In genomic region chr10:75100298-75100697, GRCm38 (mm10) we compare ENCODE assay signal across 10 mouse cellular contexts. TPM values are rescaled to one million over a fixed set of nuclear protein-coding genes. Genes with fewer than 3 reads are reported as not detected.
DNase-seq lines count a peak whose midpoint lies in the region; ATAC-seq and TF ChIP-seq lines count a peak whose summit lies in the region.
"Had no signal": no experiment of that assay in that cellular context is flagged by ENCODE, and none has a peak within 500 bp of the region (broad histone marks: within the 10 kb centered on the region; RNA-seq: fewer than 3 reads in every experiment).

No protein-coding gene starts in this region.

- ATAC-seq in lung, embryonic 14.5 days (ENCODE audit: insufficient read depth): no peak

- no peak overlapping the region for H3K9ac ChIP-seq in lung, embryonic 14.5 days
- H3K9ac ChIP-seq: limb, embryonic 12.5 days had no signal

- peak overlapping the region; percentile 46 for H3K27ac ChIP-seq in cerebellum, adult 2 months (ENCODE audit: insufficient read depth, low read length)
- peak overlapping the region; percentile 45; the same call in 1 of the 2 replicates for H3K27ac ChIP-seq in lung, embryonic 14.5 days (ENCODE audit: low read depth)
- H3K27ac ChIP-seq: limb, embryonic 12.5 days had no signal

- H3K4me2 ChIP-seq in lung, embryonic 14.5 days: no peak overlapping the region
- H3K4me2 ChIP-seq: limb, embryonic 12.5 days had no signal

- no peaks in the 10 kb centered on the region for H3K36me3 ChIP-seq in lung, embryonic 14.5 days (ENCODE audit: insufficient read depth)
- H3K36me3 ChIP-seq: limb, embryonic 12.5 days had no signal

- DNase-seq in cerebellum, adult 2 months: peak in 1 of 2 experiments; percentile 47
- no peak for DNase-seq in cerebellum, adult 11 months
- peak; percentile 39 for DNase-seq in lung, embryonic 14.5 days
- no peak for DNase-seq in lung, adult 18-20 months
- peak; percentile 64 to 83 for DNase-seq in layer of hippocampus, adult 18-20 months (ENCODE audit: low spot score in 2 of 2)
- DNase-seq in right cerebral cortex, postnatal 36 days (ENCODE audit: low spot score in 2 of 2): peak; percentile 45 to 68
- DNase-seq in lung, postnatal 25 days (ENCODE audit: low spot score): no peak
- DNase-seq in lung, postnatal 10 days: no peak
- DNase-seq: gastrocnemius, postnatal 25 days had no signal

- no peak for TF ChIP-seq CTCF in cerebellum, adult 2 months (IDR thresholded peaks at IDR 0.05; ENCODE audit: borderline replicate concordance, insufficient read depth, low read depth, low read length)
- TF ChIP-seq CTCF in lung, embryonic 14.5 days (IDR thresholded peaks at IDR 0.05; ENCODE audit: low read depth): no peak

- no peaks in the 10 kb centered on the region for H3K9me3 ChIP-seq in lung, embryonic 14.5 days (ENCODE audit: low read depth, low read length)
- H3K9me3 ChIP-seq: limb, embryonic 12.5 days had no signal

- 42% methylated on average over 7 of the region's 7 CpGs for WGBS in cerebellum, adult 2 months
- 71% methylated on average over 7 of the region's 7 CpGs for WGBS in lung, embryonic 14.5 days

- no peak overlapping the region for H3K4me3 ChIP-seq in cerebellum, adult 2 months (replicated peaks; ENCODE audit: insufficient read depth, low read depth, low read length)
- H3K4me3 ChIP-seq in lung, embryonic 14.5 days (ENCODE audit: low read depth, low read length): no peak overlapping the region
- H3K4me3 ChIP-seq: limb, embryonic 12.5 days had no signal

- TF ChIP-seq POLR2A in cerebellum, adult 2 months (IDR thresholded peaks at IDR 0.05; ENCODE audit: borderline replicate concordance, insufficient read depth, low read length): no peak

- H3K27me3 ChIP-seq in cerebellum, adult 2 months (ENCODE audit: control insufficient read depth, insufficient read depth, low read length): no peaks in the 10 kb centered on the region
- no peaks in the 10 kb centered on the region for H3K27me3 ChIP-seq in lung, embryonic 14.5 days (ENCODE audit: insufficient read depth, low read length)
- H3K27me3 ChIP-seq: limb, embryonic 12.5 days had no signal

- peaks cover 69% of the 10 kb centered on the region for H3K4me1 ChIP-seq in cerebellum, adult 2 months (ENCODE audit: control insufficient read depth, insufficient read depth, low read length)
- H3K4me1 ChIP-seq in lung, embryonic 14.5 days (ENCODE audit: insufficient read depth): peaks cover 37% of the 10 kb centered on the region

RNA-seq across cellular contexts. Expression of gene Bcr, which starts 39.9 kb away (rescaled TPM):
- polyA plus RNA-seq in cerebellum, adult 2 months (2012; rRNA removed): 44.3 and 44.4 TPM in 2 replicates
- polyA plus RNA-seq in lung, embryonic 14.5 days (2014; fragmentation: Nextera tagmentation; extraction: Ambion mirVana): 10.9 and 11.5 TPM in 2 replicates
- total RNA-seq in layer of hippocampus, adult 18-20 months (2021): 100 to 1,000 TPM; 132 to 133 TPM

Comparison
In these comparisons a context has a peak if more than half of its experiments do, and no peak if none do; other contexts are left out.
1. DNase-seq: peak in lung, embryonic 14.5 days (single experiment), layer of hippocampus, adult 18-20 months (2 of 2) and right cerebral cortex, postnatal 36 days (2 of 2); none in cerebellum, adult 11 months (single experiment), lung, adult 18-20 months (0 of 2), lung, postnatal 25 days (single experiment) and lung, postnatal 10 days (single experiment).